Mouse (Mus musculus): ENCODE results near the gene Hist2h2ab. TPM values are rescaled to one million over a fixed set of nuclear protein-coding genes. Genes with fewer than 3 reads are reported as not detected.
A peak's percentile ranks its signal among the peaks of the same experiment; 100 is the strongest.

Gene Hist2h2ab
- total and polyA plus RNA-seq, 3 experiments = 0.72 to 234 TPM; not detected in 1

- Histone ChIP-seq H3K9ac (ENCODE audit: control insufficient read depth, low read depth, low read length, poor library complexity, severe bottlenecking) (peak overlapping the region; percentile 79), H3K79me2 (ENCODE audit: control insufficient read depth, insufficient read depth, low read length, poor library complexity) (peaks cover 9% of the 10 kb centered on the region; the same call in 1 of the 2 replicates), H3K4me1 (ENCODE audit: control insufficient read depth in 1 of 2, insufficient read depth in 2 of 2, low read length in 2 of 2) (peaks cover 12 to 22% of the 10 kb centered on the region in 2 experiments), H3K27ac (ENCODE audit: control insufficient read depth, low read depth, low read length) (peak overlapping the region; percentile 87), H3K9me3 (replicated peaks; ENCODE audit: insufficient read depth, low read length) (no peaks in the 10 kb centered on the region), H3K4me3 (ENCODE audit: control insufficient read depth in 1 of 2, insufficient read depth in 1 of 2, low read depth in 2 of 2, low read length in 2 of 2) (peak overlapping the region; percentile 60 to 61), H3K36me3 (ENCODE audit: control insufficient read depth in 1 of 2, insufficient read depth in 2 of 2, low read length in 2 of 2) (peaks cover 0 to 16% of the 10 kb centered on the region in 2 experiments; a peak in 2 of 4 replicates), H3K27me3 (ENCODE audit: control insufficient read depth in 1 of 2, insufficient read depth in 2 of 2, low read length in 2 of 2) (no peaks in the 10 kb centered on the region)
- TF ChIP-seq USF1 (IDR thresholded peaks at IDR 0.05; ENCODE audit: low read depth, low read length) = peak; percentile 52
- TF ChIP-seq NRF1 (IDR thresholded peaks at IDR 0.05; ENCODE audit: insufficient read depth, low read depth, low read length, poor library complexity, severe bottlenecking) = peak; percentile 69
- TF ChIP-seq TCF12 (IDR thresholded peaks at IDR 0.05; ENCODE audit: low read depth, low read length) = peak; percentile 82
- no peak for TF ChIP-seq USF2 (IDR thresholded peaks at IDR 0.05; ENCODE audit: borderline replicate concordance in 1 of 2, insufficient read depth in 1 of 2, low read depth in 1 of 2, low read length in 2 of 2)
- 0 out of 2 replicates have a peak, but pooled peaks have one; percentile 59 for TF ChIP-seq MAZ (IDR thresholded peaks at IDR 0.05; ENCODE audit: low read depth, low read length)
- TF ChIP-seq SMC3 (IDR thresholded peaks at IDR 0.05; ENCODE audit: low read depth, low read length) = peak; percentile 16; the same call in 1 of the 2 replicates
- peak in 1 of 2 experiments; percentile 52; a peak in 2 of 4 replicates for TF ChIP-seq EP300 (IDR thresholded peaks at IDR 0.05; ENCODE audit: low read depth in 1 of 2, low read length in 2 of 2)
- TF ChIP-seq ZMIZ1 (IDR thresholded peaks at IDR 0.05; ENCODE audit: low read depth, low read length) = peak; percentile 96
- peak; percentile 96 for TF ChIP-seq MYC (IDR thresholded peaks at IDR 0.05; ENCODE audit: low read depth, low read length)
- TF ChIP-seq CHD2 (IDR thresholded peaks at IDR 0.05; ENCODE audit: low read length) = peak; percentile 83
- peak; percentile 96; the same call in 1 of the 2 replicates for TF ChIP-seq POLR2AphosphoS5 (IDR thresholded peaks at IDR 0.05; ENCODE audit: borderline replicate concordance, low read depth, low read length)
- peak; percentile 10 for TF ChIP-seq BHLHE40 (IDR thresholded peaks at IDR 0.05; ENCODE audit: borderline replicate concordance, low read depth, low read length)
- peak; percentile 97 to 100 for TF ChIP-seq POLR2A (IDR thresholded peaks at IDR 0.05; ENCODE audit: control insufficient read depth in 1 of 2, insufficient read depth in 1 of 2, low read depth in 1 of 2, low read length in 2 of 2, poor library complexity in 1 of 2)
- TF ChIP-seq POLR2AphosphoS2 (IDR thresholded peaks at IDR 0.05; ENCODE audit: low read length) = peak; percentile 99
- TF ChIP-seq CTCF (IDR thresholded peaks at IDR 0.05 in 2 of 3, conservative IDR thresholded peaks at IDR 0.05 in 1 of 3; ENCODE audit: control insufficient read depth in 1 of 3, insufficient read depth in 1 of 3, low read depth in 2 of 3, low read length in 3 of 3, poor library complexity in 1 of 3, severe bottlenecking in 1 of 3) = no peak
- 0 out of 2 replicates have a peak, but pooled peaks have one; percentile 60 for TF ChIP-seq RCOR1 (IDR thresholded peaks at IDR 0.05; ENCODE audit: low read depth, low read length)
- peak; percentile 100 for TF ChIP-seq NELFE (IDR thresholded peaks at IDR 0.05; ENCODE audit: low read depth, low read length)
- TF ChIP-seq ZNF384 (IDR thresholded peaks at IDR 0.05; ENCODE audit: low read depth, low read length) = no peak
- no peak for TF ChIP-seq TAL1 (IDR thresholded peaks at IDR 0.05; ENCODE audit: low read length)
- peak; percentile 74; the same call in 1 of the 2 replicates for TF ChIP-seq ETS1 (IDR thresholded peaks at IDR 0.05; ENCODE audit: low read depth, low read length)
- TF ChIP-seq MAX (IDR thresholded peaks at IDR 0.05; ENCODE audit: low read length) = peak; percentile 90
- no peak for TF ChIP-seq GABPA (IDR thresholded peaks at IDR 0.05; ENCODE audit: low read depth, low read length)
- peak; percentile 83 for TF ChIP-seq MXI1 (IDR thresholded peaks at IDR 0.05; ENCODE audit: low read depth, low read length)
- TF ChIP-seq MEF2A (IDR thresholded peaks at IDR 0.05; ENCODE audit: extremely low read depth, insufficient replicate concordance, low read depth, low read length, poor library complexity, severe bottlenecking) = no peak
- TF ChIP-seq MYB (IDR thresholded peaks at IDR 0.05; ENCODE audit: low read depth, low read length) = peak; percentile 33; the same call in 1 of the 2 replicates
- TF ChIP-seq GATA1 (IDR thresholded peaks at IDR 0.05; ENCODE audit: low read depth, low read length) = peak; percentile 21; the same call in 1 of the 2 replicates
- TF ChIP-seq SIN3A (IDR thresholded peaks at IDR 0.05; ENCODE audit: low read length) = peak; percentile 97
- TF ChIP-seq ELF1 (IDR thresholded peaks at IDR 0.05; ENCODE audit: low read depth, low read length) = peak; percentile 92
- no peak for TF ChIP-seq RAD21 (IDR thresholded peaks at IDR 0.05; ENCODE audit: low read depth, low read length)
- TF ChIP-seq E2F4 (IDR thresholded peaks at IDR 0.05; ENCODE audit: borderline replicate concordance, low read depth, low read length) = peak; percentile 78; the same call in 1 of the 2 replicates
- TF ChIP-seq KAT2A (conservative IDR thresholded peaks at IDR 0.05; ENCODE audit: low read depth, low read length) = peak; percentile 96
- TF ChIP-seq HCFC1 (IDR thresholded peaks at IDR 0.05; ENCODE audit: low read depth, low read length) = peak; percentile 100
- TF ChIP-seq CHD1 (IDR thresholded peaks at IDR 0.05; ENCODE audit: low read depth, low read length) = peak; percentile 94
- TF ChIP-seq MAFK (IDR thresholded peaks at IDR 0.05; ENCODE audit: borderline replicate concordance, low read depth, low read length) = no peak; the same call in 1 of the 2 replicates
- TF ChIP-seq TBP (IDR thresholded peaks at IDR 0.05; ENCODE audit: low read depth, low read length) = peak; percentile 97
- TF ChIP-seq ZC3H11A (IDR thresholded peaks at IDR 0.05; ENCODE audit: low read depth, low read length) = no peak
- peak; percentile 99 for DNase-seq (ENCODE audit: low read depth, low spot score)
Observed at GRCm38 (mm10) chr3:96197129-96197749, 22.4 kb upstream of the Hist2h2ab start.

Measured in MEL (cell line).